Mouse (Mus musculus): Measurements from ENCODE around the gene Adra1b. TPM values are rescaled to one million over a fixed set of nuclear protein-coding genes. Genes with fewer than 3 reads are reported as not detected.

The Adra1b gene
- total RNA-seq, 2 experiments from 2014 or later: 0.20 to 0.70 TPM

GRCm38 (mm10) chr11:43895323-43895722 is 5.7 kb downstream of the Adra1b start:
- DNase-seq: no peak

- no peak for DNase-seq
These were observed 8.5 kb downstream of the Adra1b start for GRCm38 (mm10) chr11:43892546-43892945.

GRCm38 (mm10) chr11:43891457-43891856 is 9.6 kb downstream of the Adra1b start:
- no peak for DNase-seq

- peak; percentile 9 for DNase-seq
These were observed 11.6 kb downstream of the Adra1b start for GRCm38 (mm10) chr11:43889208-43889915.

- DNase-seq: no peak
These were observed 12.3 kb downstream of the Adra1b start for GRCm38 (mm10) chr11:43888736-43889135.

DNA sequence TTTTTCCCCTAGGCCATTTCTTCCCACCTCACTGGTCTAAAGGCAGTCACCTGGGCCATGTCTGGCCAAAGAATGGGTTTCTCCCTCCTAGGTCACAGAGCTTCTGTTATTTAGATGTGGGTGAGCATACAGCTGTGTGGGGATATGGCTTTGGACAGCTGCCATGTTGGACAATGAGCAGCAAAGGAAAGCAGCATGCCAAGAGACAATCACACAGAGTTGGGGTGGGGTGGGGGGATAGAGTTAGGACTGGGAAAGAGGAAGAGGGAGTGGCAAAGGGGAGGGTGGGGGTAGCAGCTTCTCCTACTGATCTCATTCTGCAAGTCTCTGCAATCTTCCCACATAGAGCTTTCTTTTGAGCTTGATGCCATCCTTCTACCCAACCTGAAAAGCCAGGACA is 13.4 kb downstream of the Adra1b start:
- DNase-seq: no peak

DNA sequence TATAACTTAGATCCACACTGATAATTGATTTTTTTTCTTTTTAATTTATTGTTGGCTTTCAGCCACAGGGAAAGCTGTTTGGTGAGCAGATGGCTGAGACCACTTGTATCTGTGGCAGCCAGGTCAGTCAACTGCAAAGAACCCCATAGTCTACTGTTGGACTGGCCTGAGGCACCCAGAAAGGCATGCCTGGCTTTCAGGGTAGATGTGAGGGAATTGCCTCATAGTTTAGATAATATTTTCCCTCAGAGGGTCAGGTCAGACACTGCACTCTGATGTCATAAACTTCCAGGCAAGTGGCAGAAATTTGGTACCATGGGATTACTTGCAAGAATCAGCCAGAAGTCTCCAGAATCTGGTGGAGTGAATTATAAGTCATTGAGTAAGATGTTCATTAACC is 16.5 kb downstream of the Adra1b start:
- DNase-seq: no peak

DNA sequence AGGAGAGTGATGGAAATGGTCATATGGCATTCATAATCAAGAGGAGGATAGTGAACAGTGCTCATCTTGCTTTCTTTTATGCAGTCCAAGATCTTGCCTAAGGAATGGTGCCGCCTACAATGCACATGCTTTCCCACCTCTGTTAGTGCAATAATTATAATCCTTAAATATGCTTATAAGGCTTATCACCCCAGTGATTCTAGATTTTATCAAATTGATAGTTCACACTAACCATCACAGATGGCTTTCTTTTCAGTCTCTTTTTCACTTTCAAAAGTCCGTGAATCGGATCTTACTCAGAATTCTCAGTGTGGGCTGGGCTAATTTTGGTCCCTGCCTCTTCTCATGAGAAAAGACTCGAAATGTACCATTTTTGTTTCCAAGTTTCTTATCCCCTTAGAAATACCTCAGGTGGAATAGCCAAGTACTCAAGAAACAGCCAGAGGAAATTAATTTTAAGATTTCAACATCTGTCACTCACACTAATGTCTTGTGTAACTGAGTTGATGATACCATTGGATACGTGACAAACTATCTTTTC is 17.3 kb downstream of the Adra1b start:
- no peak for DNase-seq

DNA sequence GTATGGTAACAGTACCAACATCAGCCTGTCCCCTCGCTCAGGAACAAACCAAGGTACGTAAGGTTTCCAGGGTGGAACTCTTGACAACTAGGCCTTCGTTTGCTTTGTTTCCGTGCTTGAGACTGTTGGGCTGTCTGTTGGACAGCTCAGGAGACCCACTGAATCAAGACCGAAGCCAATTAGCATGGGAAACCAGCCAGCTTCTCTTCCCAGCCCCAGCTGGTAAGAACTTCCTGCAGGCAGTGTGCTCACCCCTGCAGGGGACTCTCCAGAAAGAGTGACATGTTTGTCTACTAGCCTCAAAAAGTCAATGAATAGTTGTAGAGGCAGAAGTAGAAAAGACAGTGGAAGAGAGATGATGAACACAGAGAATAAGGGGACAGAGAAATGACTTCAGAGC is 23.8 kb downstream of the Adra1b start:
- no peak for DNase-seq

DNA sequence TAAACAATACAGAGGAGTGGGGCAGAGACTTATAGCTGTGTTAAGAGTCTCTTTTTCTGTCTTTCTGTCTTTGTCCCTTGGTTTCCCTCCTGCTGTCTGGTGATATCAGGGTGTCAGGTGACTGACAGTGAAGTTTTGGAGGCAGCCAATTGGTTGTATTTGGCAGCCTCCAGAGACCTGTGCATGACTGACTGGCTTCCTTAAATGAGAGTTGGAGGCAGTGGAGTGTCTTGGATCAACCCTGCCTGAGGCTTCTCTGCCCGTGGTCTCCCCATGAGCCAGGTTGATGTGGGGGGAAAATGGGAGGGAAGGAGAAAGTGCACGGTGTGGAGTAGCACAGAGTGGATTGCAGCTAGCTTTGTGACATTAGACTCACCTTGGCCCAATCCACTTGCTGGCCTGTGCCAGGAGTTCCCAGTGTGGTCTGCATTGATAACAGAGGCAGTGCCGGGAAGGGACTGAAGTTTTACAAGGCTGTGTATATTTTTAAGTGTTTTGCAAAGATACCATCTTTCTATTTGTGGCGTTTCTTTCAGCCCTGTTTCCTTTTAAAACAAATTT is 33.2 kb downstream of the Adra1b start:
- no peak for DNase-seq

- no peak for DNase-seq
These were observed 35.5 kb downstream of the Adra1b start for GRCm38 (mm10) chr11:43865298-43866165.

GRCm38 (mm10) chr11:43853046-43853445 is 48.0 kb downstream of the Adra1b start:
- no peak for DNase-seq

GRCm38 (mm10) chr11:43848056-43848455 is 53.0 kb downstream of the Adra1b start:
- DNase-seq: peak; percentile 15

DNA sequence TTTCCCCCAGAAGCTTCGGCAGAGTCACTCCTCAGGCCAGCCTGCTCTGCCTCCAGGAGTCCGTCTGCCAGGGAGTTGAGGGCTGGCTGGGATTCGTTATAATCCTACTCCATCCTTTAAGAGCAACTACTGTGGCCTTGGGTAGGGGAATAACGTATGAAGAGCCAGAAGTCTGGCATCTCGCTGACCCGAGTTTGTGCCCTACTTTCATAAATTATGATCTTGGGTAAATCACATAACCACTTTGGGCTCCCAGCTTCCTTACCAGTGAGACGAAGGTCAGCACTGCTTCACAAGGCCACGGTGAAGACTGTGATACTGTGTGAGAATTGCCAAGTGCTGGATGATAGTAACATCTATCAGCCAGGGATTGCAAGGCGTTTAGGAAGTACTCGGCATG is 59.4 kb downstream of the Adra1b start:
- DNase-seq: no peak

DNA sequence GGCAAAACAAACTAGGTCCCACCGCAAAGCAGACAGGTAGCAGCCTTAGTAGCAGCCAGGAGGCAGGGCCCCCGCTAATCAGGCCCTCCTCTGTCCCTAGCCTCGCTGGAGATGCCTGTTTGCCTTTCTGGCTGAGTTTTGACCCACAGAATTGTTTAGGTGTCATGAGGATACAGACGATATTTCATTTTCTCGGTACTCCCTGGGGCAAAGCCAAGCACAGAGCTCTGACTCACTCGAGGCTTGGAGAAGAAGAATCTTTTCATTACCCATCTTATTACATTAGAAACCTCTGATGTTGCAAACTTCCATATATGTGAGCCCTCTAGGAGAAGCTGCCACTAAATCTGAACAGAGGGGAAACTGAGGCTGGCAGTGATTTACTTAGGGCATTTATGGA is 60.5 kb downstream of the Adra1b start:
- no peak for DNase-seq

GRCm38 (mm10) chr11:43835880-43836740 is 64.9 kb downstream of the Adra1b start:
- peak; percentile 55 for DNase-seq

- no peak for DNase-seq
These were observed 65.6 kb downstream of the Adra1b start for GRCm38 (mm10) chr11:43835456-43835855.

- no peak for DNase-seq
These were observed 66.5 kb downstream of the Adra1b start for GRCm38 (mm10) chr11:43834531-43834930.

DNA sequence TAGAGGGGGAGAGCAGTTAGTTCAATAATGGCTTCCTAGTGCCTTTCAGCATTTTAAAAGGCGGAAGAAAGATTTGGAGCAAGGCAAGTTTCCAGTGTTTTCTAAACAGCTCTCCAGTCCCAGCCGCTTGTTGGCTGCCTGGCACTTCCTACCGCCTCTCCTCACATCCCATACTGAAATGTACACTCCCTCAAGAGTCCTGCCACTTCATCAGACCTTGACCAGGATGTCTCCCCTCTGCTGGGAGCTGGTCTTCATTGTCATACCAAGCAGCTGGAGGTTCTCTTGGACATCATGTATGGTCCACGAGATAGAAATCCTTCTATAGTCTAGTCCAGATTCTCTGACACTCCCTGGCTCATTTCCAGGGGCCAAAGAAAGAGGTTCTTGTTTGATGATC is 69.5 kb downstream of the Adra1b start:
- DNase-seq: no peak

DNA sequence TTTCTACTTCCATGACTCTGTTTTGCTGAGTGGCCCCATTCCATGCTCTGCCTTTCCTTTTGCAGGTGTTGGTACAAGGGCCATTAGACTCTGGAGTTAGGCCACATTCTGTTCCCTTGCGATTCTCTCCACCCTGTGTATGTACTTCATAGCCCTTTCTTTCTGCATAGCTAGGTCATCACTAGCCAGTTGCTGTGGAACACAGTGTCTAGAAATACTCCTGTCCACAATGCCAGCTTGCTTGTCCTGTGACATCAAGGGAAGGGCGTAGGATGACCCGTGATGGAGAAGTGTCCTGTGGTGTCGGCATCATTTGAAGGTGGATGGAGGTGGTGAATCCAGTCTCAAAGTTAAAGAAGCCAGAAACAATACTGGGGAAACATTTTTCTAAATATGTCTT is 74.2 kb downstream of the Adra1b start:
- no peak for DNase-seq

GRCm38 (mm10) chr11:43823349-43823748 is 77.7 kb downstream of the Adra1b start:
- DNase-seq: no peak
